Mouse (Mus musculus): ENCODE results near the gene Necap2.

DNA sequence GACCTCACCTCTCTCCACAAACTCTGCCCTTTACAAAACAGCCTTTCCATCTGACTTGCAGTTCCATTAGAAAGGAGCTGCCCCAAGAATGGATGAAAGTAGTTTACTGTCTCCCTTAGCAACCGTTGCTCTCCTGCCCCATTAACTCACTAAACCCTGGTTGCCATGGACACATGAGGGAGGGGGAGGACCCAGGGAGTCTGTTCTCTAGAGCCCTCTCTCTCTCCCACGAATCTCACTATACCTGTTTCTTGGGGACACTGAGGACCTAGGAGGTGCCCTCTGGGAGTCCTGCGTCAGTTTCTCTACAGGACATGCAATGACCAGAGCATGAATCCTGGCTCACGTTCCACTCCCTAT lies 28.7 kb downstream of the Necap2 start:
- TF ChIP-seq CHD2 (IDR thresholded peaks at IDR 0.05; ENCODE audit: low read depth, low read length) (no peak), MAFK (IDR thresholded peaks at IDR 0.05; ENCODE audit: insufficient read depth, low read depth, low read length) (no peak), ZC3H11A (IDR thresholded peaks at IDR 0.05; ENCODE audit: borderline replicate concordance, low read depth, low read length) (no peak), HCFC1 (IDR thresholded peaks at IDR 0.05; ENCODE audit: borderline replicate concordance, insufficient read depth, low read length) (no peak)
